Mouse (Mus musculus): ENCODE data around the gene Ramp1. TPM values are rescaled to one million over a fixed set of nuclear protein-coding genes. Genes with fewer than 3 reads are reported as not detected.
A peak's percentile ranks its signal among the peaks of the same experiment; 100 is the strongest.

Ramp1 gene
- polyA plus RNA-seq, 1 experiment from 2014 or later: 2.5 TPM

DNA sequence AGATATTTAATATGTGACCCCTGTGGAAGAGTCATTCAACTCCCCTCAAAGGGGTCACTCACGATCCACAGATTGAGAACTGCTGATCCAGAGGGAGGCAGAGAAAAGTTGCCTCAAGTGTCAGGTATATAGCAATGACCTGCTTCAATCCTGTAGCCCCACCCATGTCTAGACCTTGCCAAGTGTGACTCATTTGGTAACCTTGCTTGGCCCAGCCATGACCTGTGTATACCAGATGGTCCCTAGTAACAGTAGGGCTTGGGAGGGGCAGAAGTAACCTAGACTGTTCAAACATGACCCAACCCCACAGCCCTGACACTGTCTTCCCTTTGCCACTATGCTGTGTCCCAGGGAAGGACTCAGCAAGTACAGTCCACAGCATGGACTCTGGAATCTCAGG, 61.1 kb downstream of the Ramp1 start:
- Histone ChIP-seq H3K9ac (ENCODE audit: low read depth, low read length) (no peak overlapping the region), H3K36me3 (ENCODE audit: insufficient read depth, low read length) (no peaks in the 10 kb centered on the region), H3K4me1 (replicated peaks; ENCODE audit: insufficient read depth, low read length) (no peaks in the 10 kb centered on the region), H3K9me3 (replicated peaks; ENCODE audit: low read length) (no peaks in the 10 kb centered on the region), H3K4me2 (ENCODE audit: low read length) (no peak overlapping the region), H3K27ac (no peak overlapping the region), H3K4me3 (replicated peaks; ENCODE audit: low read depth, low read length) (no peak overlapping the region), H3K27me3 (ENCODE audit: insufficient read depth, low read length) (no peaks in the 10 kb centered on the region)
- no peak for TF ChIP-seq CTCF (IDR thresholded peaks at IDR 0.05; ENCODE audit: low read depth)
- ATAC-seq (replicated peaks; ENCODE audit: low FRiP score, low read depth) (peak; percentile 40; the same call in 1 of the 2 replicates), DNase-seq (ENCODE audit: low spot score) (no peak)
- WGBS: 70% methylated on average over 1 of the region's 1 CpGs

DNA sequence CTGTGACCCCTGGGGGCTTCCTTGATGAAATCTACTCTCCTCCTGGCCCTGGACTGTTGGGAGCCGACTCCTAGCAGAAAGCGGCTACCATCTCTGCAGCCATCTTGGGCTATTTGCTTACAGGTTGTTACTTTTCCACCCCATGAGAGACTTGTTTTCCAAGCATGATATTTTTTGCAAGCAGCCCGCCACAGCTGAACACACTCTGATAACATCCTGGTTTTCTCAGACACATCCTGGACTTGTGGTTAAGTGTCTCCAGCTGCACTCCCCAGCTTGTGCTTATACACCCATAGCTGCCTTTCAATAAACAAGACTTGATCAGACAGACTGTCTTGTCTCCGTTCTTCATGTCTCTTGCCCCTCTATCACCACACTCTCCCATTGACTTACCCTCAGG, 61.6 kb downstream of the Ramp1 start:
- Histone ChIP-seq H3K4me3 (replicated peaks; ENCODE audit: low read depth, low read length) (no peak overlapping the region), H3K36me3 (ENCODE audit: insufficient read depth, low read length) (no peaks in the 10 kb centered on the region), H3K4me2 (ENCODE audit: low read length) (no peak overlapping the region), H3K27ac (no peak overlapping the region), H3K27me3 (ENCODE audit: insufficient read depth, low read length) (no peaks in the 10 kb centered on the region), H3K4me1 (replicated peaks; ENCODE audit: insufficient read depth, low read length) (no peaks in the 10 kb centered on the region), H3K9ac (ENCODE audit: low read depth, low read length) (no peak overlapping the region), H3K9me3 (replicated peaks; ENCODE audit: low read length) (no peaks in the 10 kb centered on the region)
- ATAC-seq (replicated peaks; ENCODE audit: low FRiP score, low read depth) (no peak), DNase-seq (ENCODE audit: low spot score) (no peak)
- TF ChIP-seq CTCF (IDR thresholded peaks at IDR 0.05; ENCODE audit: low read depth): no peak
- 59% methylated on average over 4 of the region's 4 CpGs for WGBS

DNA sequence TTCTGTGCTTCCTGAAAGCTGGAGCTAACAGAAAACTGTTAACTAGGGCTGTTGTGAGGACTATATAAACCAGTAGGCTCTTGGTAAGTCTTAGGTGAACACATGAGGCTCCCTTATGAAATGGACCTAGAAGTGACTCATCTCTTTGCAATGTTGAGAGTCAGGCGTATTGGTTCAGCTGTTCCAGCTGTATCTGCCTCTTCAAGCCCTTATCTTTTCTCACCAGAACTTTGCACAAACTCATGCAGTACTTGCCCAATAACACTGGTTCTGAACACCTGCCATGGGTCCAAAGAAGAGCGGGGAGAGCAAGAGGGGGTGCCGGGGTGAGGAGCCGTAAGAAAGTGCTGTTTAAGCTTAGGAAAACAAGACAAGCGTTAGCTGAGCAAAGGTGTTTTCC, 68.6 kb downstream of the Ramp1 start:
- H3K27ac ChIP-seq: no peak overlapping the region
- no peaks in the 10 kb centered on the region for H3K36me3 ChIP-seq (ENCODE audit: insufficient read depth, low read length)
- WGBS: 91% methylated on average over 5 of the region's 5 CpGs
- H3K9ac ChIP-seq (ENCODE audit: low read depth, low read length): no peak overlapping the region
- H3K4me1 ChIP-seq (replicated peaks; ENCODE audit: insufficient read depth, low read length): peaks cover 3% of the 10 kb centered on the region; the same call in 1 of the 2 replicates
- no peak for DNase-seq (ENCODE audit: low spot score)
- TF ChIP-seq CTCF (IDR thresholded peaks at IDR 0.05; ENCODE audit: low read depth): no peak
- ATAC-seq (replicated peaks; ENCODE audit: low FRiP score, low read depth): no peak
- no peak overlapping the region for H3K4me3 ChIP-seq (replicated peaks; ENCODE audit: low read depth, low read length)
- H3K4me2 ChIP-seq (ENCODE audit: low read length): no peak overlapping the region
- no peaks in the 10 kb centered on the region for H3K27me3 ChIP-seq (ENCODE audit: insufficient read depth, low read length)
- no peaks in the 10 kb centered on the region for H3K9me3 ChIP-seq (replicated peaks; ENCODE audit: low read length)

DNA sequence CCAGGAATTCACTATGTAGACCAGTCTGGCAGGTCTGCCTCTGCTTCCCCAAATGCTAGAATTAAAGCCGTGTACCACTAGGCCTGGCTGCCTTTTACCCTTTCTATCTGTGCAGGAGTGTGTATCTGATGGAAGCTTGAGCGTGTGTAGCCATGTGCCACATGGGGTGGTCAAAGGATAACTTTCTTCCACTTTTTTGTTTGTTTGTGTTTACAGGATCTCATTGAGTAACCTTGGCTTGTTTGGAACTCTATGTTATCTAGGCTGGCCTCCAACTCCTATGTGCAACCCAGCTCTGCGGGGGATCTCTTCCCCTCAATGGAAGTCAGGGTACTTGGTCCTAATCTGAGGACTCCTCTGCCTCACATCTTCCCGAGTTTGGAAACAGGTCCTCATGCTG, 69.3 kb downstream of the Ramp1 start:
- H3K36me3 ChIP-seq (ENCODE audit: insufficient read depth, low read length): no peaks in the 10 kb centered on the region
- DNase-seq (ENCODE audit: low spot score) (no peak), ATAC-seq (replicated peaks; ENCODE audit: low FRiP score, low read depth) (no peak)
- no peak overlapping the region for H3K27ac ChIP-seq
- H3K4me3 ChIP-seq (replicated peaks; ENCODE audit: low read depth, low read length): no peak overlapping the region
- H3K9me3 ChIP-seq (replicated peaks; ENCODE audit: low read length): no peaks in the 10 kb centered on the region
- no peak overlapping the region for H3K4me2 ChIP-seq (ENCODE audit: low read length)
- 51% methylated on average over 4 of the region's 4 CpGs for WGBS
- H3K4me1 ChIP-seq (replicated peaks; ENCODE audit: insufficient read depth, low read length): peaks cover 3% of the 10 kb centered on the region; the same call in 1 of the 2 replicates
- H3K9ac ChIP-seq (ENCODE audit: low read depth, low read length): no peak overlapping the region
- H3K27me3 ChIP-seq (ENCODE audit: insufficient read depth, low read length): no peaks in the 10 kb centered on the region
- TF ChIP-seq CTCF (IDR thresholded peaks at IDR 0.05; ENCODE audit: low read depth): no peak

DNA sequence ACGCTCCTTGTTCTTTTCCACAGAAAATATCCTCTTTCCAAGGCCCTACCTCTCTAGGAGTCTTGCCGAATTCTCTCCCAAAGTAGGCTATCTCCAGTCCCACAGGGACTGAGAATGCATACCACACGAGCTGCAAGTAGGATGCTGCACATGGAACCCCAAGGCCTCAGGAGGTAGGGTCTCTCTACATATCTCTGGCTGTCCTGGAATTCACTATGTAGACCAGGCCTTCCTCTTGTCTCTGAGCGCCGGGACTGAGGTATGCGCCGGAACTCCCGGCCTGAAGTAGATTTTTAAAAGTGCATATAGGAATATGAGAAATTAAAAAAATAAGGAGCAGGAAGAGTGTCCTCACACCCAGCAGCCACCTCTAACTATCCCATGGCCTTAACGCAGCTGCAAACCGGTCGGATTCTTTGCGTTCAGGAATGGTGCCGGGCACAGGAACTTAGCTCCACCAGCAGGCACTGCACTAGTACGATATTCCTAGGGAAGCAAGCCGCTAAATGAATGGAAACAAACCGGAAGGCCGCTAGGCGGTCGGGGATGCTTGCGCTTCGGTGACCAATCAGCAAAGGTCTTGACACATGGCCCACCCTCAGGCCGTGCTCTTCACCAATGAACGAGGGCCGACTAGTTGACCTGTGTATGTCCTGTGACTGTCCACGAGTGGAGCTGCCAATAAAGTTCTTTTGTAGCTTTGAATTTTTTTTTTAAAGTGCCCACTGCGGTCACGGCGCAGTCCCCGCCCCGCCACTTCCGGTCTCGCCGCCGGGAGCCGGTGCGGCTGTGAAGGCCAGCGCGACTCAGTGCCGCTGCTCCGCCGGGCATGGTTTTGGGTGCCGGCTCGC, 70.2 kb downstream of the Ramp1 start, which contains the start of gene Ube2f:
Gene Ube2f, plus strand, starts transcription at position 741 of the 851 bp plus-strand sequence.
- peak; percentile 100 for ATAC-seq (replicated peaks; ENCODE audit: low FRiP score, low read depth)
- peak within 1 kb of the TSS; percentile 87 for H3K4me2 ChIP-seq (ENCODE audit: low read length)
- WGBS: 2% methylated on average over 41 of the region's 43 CpGs
- H3K36me3 ChIP-seq (ENCODE audit: insufficient read depth, low read length): no peaks in the 10 kb centered on the region
- peak; percentile 99 for DNase-seq (ENCODE audit: low spot score)
- no peaks in the 10 kb centered on the region for H3K27me3 ChIP-seq (ENCODE audit: insufficient read depth, low read length)
- TF ChIP-seq CTCF (IDR thresholded peaks at IDR 0.05; ENCODE audit: low read depth): peak; percentile 61
- H3K4me1 ChIP-seq (replicated peaks; ENCODE audit: insufficient read depth, low read length): peaks cover 3% of the 10 kb centered on the region; the same call in 1 of the 2 replicates
- H3K9ac ChIP-seq (ENCODE audit: low read depth, low read length): peak within 1 kb of the TSS; percentile 95
- H3K4me3 ChIP-seq (replicated peaks; ENCODE audit: low read depth, low read length): peak within 1 kb of the TSS; percentile 98
- H3K9me3 ChIP-seq (replicated peaks; ENCODE audit: low read length): no peaks in the 10 kb centered on the region
- peak within 1 kb of the TSS; percentile 88 for H3K27ac ChIP-seq

DNA sequence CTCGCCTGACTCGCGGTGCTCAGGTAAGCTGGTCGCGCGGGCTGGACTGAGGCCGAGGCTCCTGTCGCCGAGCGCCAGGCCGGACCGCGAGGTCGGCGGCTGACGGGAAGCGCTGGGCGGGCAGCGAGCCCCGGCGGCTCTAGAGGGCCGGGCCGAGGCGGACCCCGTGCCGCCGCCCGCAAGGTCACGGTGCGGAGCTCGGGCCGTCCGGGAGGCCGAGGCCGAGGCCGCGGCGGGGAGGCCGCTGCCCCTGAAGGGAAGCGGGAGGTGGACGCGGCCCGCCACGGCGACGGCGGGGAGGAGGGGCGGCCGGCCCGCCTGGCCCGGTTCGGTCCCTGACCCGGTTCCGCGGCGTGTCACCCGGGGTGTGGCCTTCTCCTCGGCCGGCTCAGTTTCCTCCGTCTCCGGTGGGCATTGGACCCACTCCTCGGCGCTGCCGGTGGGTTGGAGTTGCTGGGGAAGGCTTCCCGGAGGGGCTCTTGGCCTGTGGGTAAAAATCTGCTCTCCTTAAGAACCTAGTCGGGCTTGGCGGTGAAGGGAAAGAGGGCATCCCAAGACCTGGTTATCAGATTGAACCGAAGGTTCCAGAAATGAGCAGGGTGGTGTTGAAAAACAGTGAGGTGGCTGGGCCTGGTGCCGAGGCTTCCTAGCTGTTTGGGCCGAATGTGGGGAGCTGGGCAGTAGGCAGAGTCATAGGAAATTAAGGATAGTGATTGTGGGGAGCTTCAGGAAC, 71.0 kb downstream of the Ramp1 start:
- peak overlapping the region; percentile 87 for H3K4me2 ChIP-seq (ENCODE audit: low read length)
- no peak for TF ChIP-seq CTCF (IDR thresholded peaks at IDR 0.05; ENCODE audit: low read depth)
- DNase-seq (ENCODE audit: low spot score): peak; percentile 19
- H3K9ac ChIP-seq (ENCODE audit: low read depth, low read length): peak overlapping the region; percentile 95
- no peaks in the 10 kb centered on the region for H3K36me3 ChIP-seq (ENCODE audit: insufficient read depth, low read length)
- ATAC-seq (replicated peaks; ENCODE audit: low FRiP score, low read depth): peak; percentile 50; the same call in 1 of the 2 replicates
- peaks cover 3% of the 10 kb centered on the region; the same call in 1 of the 2 replicates for H3K4me1 ChIP-seq (replicated peaks; ENCODE audit: insufficient read depth, low read length)
- WGBS: under 1% methylated on average over 70 of the region's 70 CpGs
- no peaks in the 10 kb centered on the region for H3K9me3 ChIP-seq (replicated peaks; ENCODE audit: low read length)
- H3K4me3 ChIP-seq (replicated peaks; ENCODE audit: low read depth, low read length): peak overlapping the region; percentile 98
- peak overlapping the region; percentile 88 for H3K27ac ChIP-seq
- no peaks in the 10 kb centered on the region for H3K27me3 ChIP-seq (ENCODE audit: insufficient read depth, low read length)

Measured in kidney, postnatal 0 days (tissue).